Mouse (Mus musculus) hindbrain, embryonic 10.5 days (tissue): ENCODE measurements at regions not wholly inside any gene's neighbourhood (a gene's known extent, or its start where the extent isn't known, plus 50 kb on each side); places are given as distances from the start of the nearest gene placed in this dataset.
A peak's percentile ranks its signal among the peaks of the same experiment; 100 is the strongest.

Experiments
- DNase-seq: peaks from one replicate; pipeline ENCODE4 v3.0.0-alpha.2; 2017; ENCODE audit warnings: low spot score
- H3K27ac ChIP-seq: fragments of 300-500 bp; sonication (generic); 2 replicates; pipeline ENCODE4 v1.5.1; 2016; ENCODE audit warnings: mild to moderate bottlenecking, moderate library complexity
- H3K27me3 ChIP-seq: fragments of 300-500 bp; sonication (generic); 2 replicates; pipeline ENCODE4 v1.6.1; 2016; ENCODE audit warnings: mild to moderate bottlenecking; ENCODE audit not compliant: poor library complexity, insufficient read depth, severe bottlenecking
- H3K36me3 ChIP-seq: fragments of 300-500 bp; sonication (generic); 2 replicates; pipeline ENCODE4 v1.6.1; 2016; ENCODE audit warnings: mild to moderate bottlenecking, moderate library complexity
- H3K4me1 ChIP-seq: fragments of 300-500 bp; sonication (generic); replicated peaks from 2 replicates; pipeline ENCODE4 v1.6.1; 2016; ENCODE audit warnings: mild to moderate bottlenecking
- H3K4me3 ChIP-seq: fragments of 300-500 bp; sonication (generic); 2 replicates; pipeline ENCODE4 v1.5.1; 2016; ENCODE audit warnings: mild to moderate bottlenecking, moderate library complexity
- H3K9me3 ChIP-seq: fragments of 300-500 bp; sonication (generic); 2 replicates; pipeline ENCODE4 v1.6.1; 2016; ENCODE audit warnings: mild to moderate bottlenecking, moderate library complexity
- WGBS: fragments of 180-500 bp; shearing (Covaris S2); methylation state at CpG from one replicate; pipeline ENCODE4 v1.1.7; 2016; 5-methylcytosine and 5-hydroxymethylcytosine counted together

- 52% methylated on average over 3 of the region's 3 CpGs for WGBS
- Histone ChIP-seq H3K9me3 (no peaks in the 10 kb centered on the region), H3K4me1 (no peaks in the 10 kb centered on the region)
Observed at GRCm38 (mm10) chr6:98872334-98872733, 529.8 kb upstream of the Gm765 start.

GRCm38 (mm10) chr6:98869772-98870171, 527.2 kb upstream of the Gm765 start:
- no peak overlapping the region for H3K27ac ChIP-seq

More at GRCm38 (mm10) chr6:98872334-98872733, 529.8 kb upstream of the Gm765 start:
- no peaks in the 10 kb centered on the region for H3K36me3 ChIP-seq
- H3K4me3 ChIP-seq = no peak overlapping the region
- no peak overlapping the region for H3K27ac ChIP-seq
- peak; percentile 16 for DNase-seq
- H3K27me3 ChIP-seq = no peaks in the 10 kb centered on the region

GRCm38 (mm10) chr6:98864306-98864705, 521.8 kb upstream of the Gm765 start:
- no peaks in the 10 kb centered on the region for H3K9me3 ChIP-seq

More at GRCm38 (mm10) chr6:98869772-98870171, 527.2 kb upstream of the Gm765 start:
- WGBS = 92% methylated on average over 6 of the region's 6 CpGs
- Histone ChIP-seq H3K27me3 (no peaks in the 10 kb centered on the region), H3K4me1 (no peaks in the 10 kb centered on the region), H3K9me3 (no peaks in the 10 kb centered on the region), H3K36me3 (no peaks in the 10 kb centered on the region), H3K4me3 (no peak overlapping the region)
- no peak for DNase-seq

DNA sequence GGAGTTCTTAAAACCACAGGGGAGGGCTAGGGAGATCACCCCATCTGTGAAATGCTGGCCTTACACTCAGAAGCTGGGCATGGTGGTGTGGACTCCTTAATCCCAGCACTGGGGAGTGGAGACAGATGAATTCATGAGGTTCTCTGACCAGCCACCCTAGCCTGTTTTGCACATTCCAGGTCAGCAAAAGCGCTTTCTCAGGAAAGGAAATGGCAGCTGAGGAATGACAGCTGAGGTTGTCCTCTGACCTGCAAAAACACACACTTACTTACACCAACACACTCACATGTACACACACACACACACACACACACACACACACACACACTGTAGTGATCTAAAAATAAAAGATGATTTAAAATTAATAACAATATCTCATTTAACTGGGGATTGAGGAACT, 513.4 kb upstream of the Gm765 start:
- H3K4me3 ChIP-seq = no peak overlapping the region
- WGBS = 58% methylated on average over 1 of the region's 1 CpGs
- H3K27me3 ChIP-seq = no peaks in the 10 kb centered on the region

More at GRCm38 (mm10) chr6:98864306-98864705, 521.8 kb upstream of the Gm765 start:
- H3K4me1 ChIP-seq = no peaks in the 10 kb centered on the region
- 89% methylated on average over 2 of the region's 2 CpGs for WGBS
- H3K36me3 ChIP-seq = no peaks in the 10 kb centered on the region
- H3K4me3 ChIP-seq = no peak overlapping the region
- H3K27me3 ChIP-seq = no peaks in the 10 kb centered on the region
- no peak overlapping the region for H3K27ac ChIP-seq
- DNase-seq = no peak

GRCm38 (mm10) chr6:98850906-98851305, 508.4 kb upstream of the Gm765 start:
- no peaks in the 10 kb centered on the region for H3K27me3 ChIP-seq
- H3K9me3 ChIP-seq = no peaks in the 10 kb centered on the region
- no peak overlapping the region for H3K27ac ChIP-seq
- H3K4me1 ChIP-seq = 0 out of 2 replicates have a peak, but pooled peaks cover 6% of the 10 kb centered on the region
- no peak for DNase-seq
- H3K4me3 ChIP-seq = no peak overlapping the region
- no peaks in the 10 kb centered on the region for H3K36me3 ChIP-seq
- WGBS = 88% methylated on average over 2 of the region's 2 CpGs

More for the DNA sequence above, 513.4 kb upstream of the Gm765 start:
- H3K4me1 ChIP-seq = 0 out of 2 replicates have a peak, but pooled peaks cover 6% of the 10 kb centered on the region
- no peak for DNase-seq
- no peaks in the 10 kb centered on the region for H3K9me3 ChIP-seq
- H3K27ac ChIP-seq = no peak overlapping the region
- H3K36me3 ChIP-seq = no peaks in the 10 kb centered on the region

DNA sequence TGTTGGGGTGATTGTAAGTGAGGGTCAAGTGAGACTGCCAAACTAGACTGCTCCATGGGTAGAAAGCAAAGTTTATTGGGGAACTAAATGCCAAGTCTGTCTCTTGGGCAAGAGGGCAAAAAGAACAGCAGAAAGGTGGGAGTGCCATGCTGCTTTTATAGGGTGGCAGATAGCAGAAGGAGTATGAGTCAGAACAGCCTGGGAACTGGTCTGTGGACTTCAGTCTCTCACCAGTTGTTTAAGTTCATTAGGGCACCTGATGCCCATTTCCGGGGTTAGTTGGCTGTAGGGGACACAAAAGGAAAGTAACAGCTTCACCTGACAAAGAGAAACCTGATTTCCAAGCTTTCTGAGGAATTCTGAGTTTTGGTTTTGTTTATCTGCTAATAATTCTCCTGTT, 506.3 kb upstream of the Gm765 start:
- Histone ChIP-seq H3K4me3 (no peak overlapping the region), H3K27ac (no peak overlapping the region), H3K4me1 (0 out of 2 replicates have a peak, but pooled peaks cover 6% of the 10 kb centered on the region), H3K36me3 (no peaks in the 10 kb centered on the region), H3K27me3 (no peaks in the 10 kb centered on the region), H3K9me3 (no peaks in the 10 kb centered on the region)
- WGBS = 93% methylated on average over 1 of the region's 1 CpGs
- no peak for DNase-seq

- H3K4me3 ChIP-seq = no peak overlapping the region
- H3K27me3 ChIP-seq = no peaks in the 10 kb centered on the region
- no peaks in the 10 kb centered on the region for H3K9me3 ChIP-seq
- H3K36me3 ChIP-seq = no peaks in the 10 kb centered on the region
- H3K4me1 ChIP-seq = no peaks in the 10 kb centered on the region; the same call in 1 of the 2 replicates
- no peak for DNase-seq
- no peak overlapping the region for H3K27ac ChIP-seq
- 86% methylated on average over 5 of the region's 5 CpGs for WGBS
Observed at GRCm38 (mm10) chr6:98846001-98846695, 503.6 kb upstream of the Gm765 start.

GRCm38 (mm10) chr6:98843598-98843997, 501.0 kb upstream of the Gm765 start:
- H3K27me3 ChIP-seq = no peaks in the 10 kb centered on the region
- H3K4me3 ChIP-seq = no peak overlapping the region
- no peaks in the 10 kb centered on the region; the same call in 1 of the 2 replicates for H3K4me1 ChIP-seq
- DNase-seq = no peak
- no peak overlapping the region for H3K27ac ChIP-seq
- no peaks in the 10 kb centered on the region for H3K9me3 ChIP-seq
- WGBS = 87% methylated on average over 5 of the region's 5 CpGs
- no peaks in the 10 kb centered on the region for H3K36me3 ChIP-seq

- Histone ChIP-seq H3K9me3 (no peaks in the 10 kb centered on the region), H3K36me3 (no peaks in the 10 kb centered on the region), H3K4me3 (no peak overlapping the region), H3K27me3 (no peaks in the 10 kb centered on the region), H3K4me1 (no peaks in the 10 kb centered on the region; the same call in 1 of the 2 replicates), H3K27ac (no peak overlapping the region)
- WGBS = 64% methylated on average over 4 of the region's 4 CpGs
- DNase-seq = no peak
Observed at GRCm38 (mm10) chr6:98842924-98843323, 500.4 kb upstream of the Gm765 start.

GRCm38 (mm10) chr6:98833922-98834321, 491.4 kb upstream of the Gm765 start:
- no peak overlapping the region for H3K27ac ChIP-seq
- H3K4me3 ChIP-seq = no peak overlapping the region
- no peaks in the 10 kb centered on the region for H3K36me3 ChIP-seq
- H3K4me1 ChIP-seq = no peaks in the 10 kb centered on the region
- 93% methylated on average over 7 of the region's 7 CpGs for WGBS
- H3K9me3 ChIP-seq = no peaks in the 10 kb centered on the region
- no peaks in the 10 kb centered on the region for H3K27me3 ChIP-seq
- no peak for DNase-seq

GRCm38 (mm10) chr6:98830191-98830590, 487.6 kb upstream of the Gm765 start:
- WGBS = 84% methylated on average over 4 of the region's 4 CpGs
- Histone ChIP-seq H3K9me3 (no peaks in the 10 kb centered on the region), H3K36me3 (no peaks in the 10 kb centered on the region), H3K27ac (no peak overlapping the region), H3K4me3 (no peak overlapping the region), H3K27me3 (no peaks in the 10 kb centered on the region), H3K4me1 (no peaks in the 10 kb centered on the region)
- DNase-seq = no peak

DNA sequence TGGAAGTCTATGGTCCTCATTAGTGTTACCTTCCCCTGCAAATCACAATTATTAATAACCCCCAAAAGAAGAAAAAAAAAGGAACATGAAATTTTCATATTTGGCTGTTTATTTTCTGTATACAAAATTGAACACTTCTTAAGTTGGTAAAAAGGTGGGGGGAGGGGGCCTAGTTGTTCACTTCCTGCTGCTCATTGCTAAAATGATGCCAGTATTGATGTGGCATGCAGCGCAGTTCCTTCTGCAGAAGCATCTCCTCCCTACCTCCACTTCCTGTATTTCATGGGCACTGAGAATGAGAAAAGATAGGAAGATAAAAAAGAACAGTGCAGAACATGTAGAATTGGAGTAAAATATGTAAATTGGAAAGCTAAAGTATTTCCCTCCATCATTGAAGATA, 465.5 kb upstream of the Gm765 start:
- Histone ChIP-seq H3K27me3 (no peaks in the 10 kb centered on the region), H3K36me3 (no peaks in the 10 kb centered on the region), H3K9me3 (no peaks in the 10 kb centered on the region), H3K4me3 (no peak overlapping the region), H3K4me1 (no peaks in the 10 kb centered on the region), H3K27ac (no peak overlapping the region)
- DNase-seq = no peak
- 97% methylated on average over 1 of the region's 1 CpGs for WGBS

DNA sequence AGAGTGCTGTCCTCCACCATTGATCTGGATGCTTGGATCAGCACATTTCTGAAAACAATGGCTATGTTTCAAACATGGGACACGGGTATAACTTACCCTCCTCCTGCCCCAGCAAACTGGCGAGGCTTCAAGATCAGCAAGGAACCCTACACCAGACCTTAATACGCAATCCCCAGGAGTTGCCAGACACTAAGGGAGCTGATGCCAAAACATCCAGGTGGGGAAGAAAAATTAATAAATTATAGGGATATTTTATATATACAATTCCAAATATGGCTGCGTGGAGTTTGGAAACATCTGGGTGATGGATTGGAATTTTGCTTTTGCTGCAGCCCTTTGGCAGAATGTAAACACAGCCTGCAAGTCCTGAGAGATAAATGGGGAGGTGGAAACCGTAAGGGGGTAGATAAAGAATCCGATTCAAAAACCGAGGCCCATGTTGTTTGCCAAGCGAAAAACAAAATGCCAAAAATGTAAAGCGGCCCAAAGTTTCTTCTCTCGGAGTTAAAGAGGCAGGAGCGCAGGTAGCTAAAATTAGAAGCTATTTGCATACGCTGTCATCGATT, 460.9 kb upstream of the Gm765 start:
- H3K27ac ChIP-seq = no peak overlapping the region
- no peak overlapping the region for H3K4me3 ChIP-seq
- H3K36me3 ChIP-seq = no peaks in the 10 kb centered on the region
- DNase-seq = no peak
- 91% methylated on average over 13 of the region's 13 CpGs for WGBS
- H3K27me3 ChIP-seq = no peaks in the 10 kb centered on the region
- no peaks in the 10 kb centered on the region for H3K9me3 ChIP-seq
- H3K4me1 ChIP-seq = no peaks in the 10 kb centered on the region
